In genomic region chr5:118606636-118607035, GRCm38 (mm10) we compare ENCODE assay signal across 9 mouse cellular contexts. TPM values are rescaled to one million over a fixed set of nuclear protein-coding genes. Genes with fewer than 3 reads are reported as not detected.
DNase-seq lines count a peak whose midpoint lies in the region.
"Had no signal": no experiment of that assay in that cellular context is flagged by ENCODE, and none has a peak within 500 bp of the region (broad histone marks: within the 10 kb centered on the region; RNA-seq: fewer than 3 reads in every experiment).

No protein-coding gene starts in this region.

- DNase-seq in kidney, adult 9 months, result peak; percentile 27
- DNase-seq in kidney, adult 8-10 months, result no peak
- DNase-seq in adipocyte (ENCODE audit: low spot score), result peak; percentile 36
- DNase-seq in embryonic facial prominence, embryonic 10.5 days (ENCODE audit: low spot score), result peak; percentile 39
- peak; percentile 62 for DNase-seq in lung, postnatal 36 days
- DNase-seq in natural killer cell, adult 2 months (ENCODE audit: low spot score in 2 of 2), result no peak
- no peak for DNase-seq in right cerebral cortex, postnatal 36 days (ENCODE audit: low spot score in 2 of 2)
- no peak for DNase-seq in adrenal gland, adult (ENCODE audit: inconsistent age in 2 of 2, low spot score in 1 of 2)
- DNase-seq: embryo, embryonic 11 days had no signal

- H3K9me3 ChIP-seq in embryonic facial prominence, embryonic 10.5 days, result no peaks in the 10 kb centered on the region

- H3K4me3 ChIP-seq in embryonic facial prominence, embryonic 10.5 days, result no peak overlapping the region

- H3K36me3 ChIP-seq in embryonic facial prominence, embryonic 10.5 days (replicated peaks), result peaks cover 4% of the 10 kb centered on the region; the same call in 1 of the 2 replicates

- 0 out of 2 replicates have a peak overlapping the region, but pooled peaks have one; percentile 4 for H3K27ac ChIP-seq in embryonic facial prominence, embryonic 10.5 days (replicated peaks)

- WGBS in embryonic facial prominence, embryonic 10.5 days, result 67% methylated on average over 13 of the region's 13 CpGs

- no peaks in the 10 kb centered on the region for H3K27me3 ChIP-seq in embryonic facial prominence, embryonic 10.5 days (replicated peaks; ENCODE audit: low read depth, poor library complexity, severe bottlenecking)

- peaks cover 69% of the 10 kb centered on the region for H3K4me1 ChIP-seq in embryonic facial prominence, embryonic 10.5 days

RNA-seq across cellular contexts. Expression of gene Med13l, which starts 46.2 kb away (rescaled TPM):
- 11.5 and 11.6 TPM in 2 replicates for polyA plus RNA-seq in embryonic facial prominence, embryonic 10.5 days (2016; fragmentation: Nextera tagmentation; extraction: Ambion mirVana)

Comparison
In these comparisons a context has a peak if more than half of its experiments do, and no peak if none do; other contexts are left out.
1. DNase-seq: peak in kidney, adult 9 months (single experiment), adipocyte (single experiment), embryonic facial prominence, embryonic 10.5 days (single experiment) and lung, postnatal 36 days (single experiment); none in kidney, adult 8-10 months (0 of 2), natural killer cell, adult 2 months (0 of 2), right cerebral cortex, postnatal 36 days (0 of 2) and adrenal gland, adult (0 of 2).